Mouse (Mus musculus) gastrocnemius, postnatal 4 days (tissue): ENCODE results near the gene Eid2b. TPM values are rescaled to one million over a fixed set of nuclear protein-coding genes. Genes with fewer than 3 reads are reported as not detected.

Source experiments
- DNase-seq, 2 experiments: peaks; one replicate each; pipeline ENCODE4 v3.0.0; 2021 to 2022; ENCODE audit warnings: low spot score in 2 of 2, mixed read lengths in 2 of 2
- total RNA-seq, 2 experiments: library from RNA; stranded (reverse); gene quantifications; 2 replicates each; pipeline ENCODE4 v1.2.3; 2021

Eid2b gene
- total RNA-seq, 2 experiments from 2014 or later: 10.7 to 12.0 TPM

- peak in 1 of 2 experiments; percentile 47 for DNase-seq
These were observed 21.5 kb downstream of the Eid2b start for GRCm38 (mm10) chr7:28298837-28299625.

GRCm38 (mm10) chr7:28301616-28302433, 24.3 kb downstream of the Eid2b start, which contains the start of gene Dll3:
Gene Dll3 (minus strand): TSS chr7:28302238.
- DNase-seq: peak in 1 of 2 experiments; percentile 59

GRCm38 (mm10) chr7:28305641-28306040, 28.1 kb downstream of the Eid2b start:
- no peak for DNase-seq

- no peak for DNase-seq
These were observed 28.7 kb downstream of the Eid2b start for GRCm38 (mm10) chr7:28306216-28306615.

- no peak for DNase-seq
These were observed 32.2 kb downstream of the Eid2b start for GRCm38 (mm10) chr7:28309737-28310136.

GRCm38 (mm10) chr7:28311151-28311925, 33.8 kb downstream of the Eid2b start:
- no peak for DNase-seq

- peak; percentile 97 to 99 for DNase-seq
These were observed 34.5 kb downstream of the Eid2b start, which contains the start of gene Timm50 for GRCm38 (mm10) chr7:28311926-28312543. Gene Timm50 (minus strand): TSS chr7:28312072.

GRCm38 (mm10) chr7:28318036-28318435, 40.5 kb downstream of the Eid2b start:
- no peak for DNase-seq

GRCm38 (mm10) chr7:28318714-28319113, 41.2 kb downstream of the Eid2b start:
- DNase-seq: no peak

- DNase-seq: no peak
These were observed 44.6 kb downstream of the Eid2b start for GRCm38 (mm10) chr7:28321974-28322720.

- no peak for DNase-seq
These were observed 47.8 kb downstream of the Eid2b start for GRCm38 (mm10) chr7:28325293-28325692.

- no peak for DNase-seq
These were observed 48.9 kb downstream of the Eid2b start for GRCm38 (mm10) chr7:28326457-28326856.

GRCm38 (mm10) chr7:28328260-28328659, 50.7 kb downstream of the Eid2b start:
- no peak for DNase-seq

Other genes starting within 250 kb of the Eid2b start
- 100 to 1,000 TPM; 129 to 150 TPM for gene Psmc4, start 227.6 kb upstream of the Eid2b start, total RNA-seq
- under 1 TPM in 1 of 2 experiments, not detected in 1; 0.05 TPM for gene Fcgbp, start 206.5 kb upstream of the Eid2b start, total RNA-seq
- not detected for gene 9530053A07Rik, start 148.3 kb upstream of the Eid2b start, total RNA-seq
- 10 to 100 TPM; 61.2 to 64.8 TPM for gene Fbl, start 108.0 kb upstream of the Eid2b start, total RNA-seq
- 100 to 1,000 TPM; 118 to 131 TPM for gene Dyrk1b, start 98.3 kb upstream of the Eid2b start, total RNA-seq
- gene Eid2, start 9.9 kb upstream of the Eid2b start, total RNA-seq: 10 to 100 TPM; 23.0 to 26.4 TPM
- gene Selenov, start 13.4 kb downstream of the Eid2b start, total RNA-seq: not detected
- not detected for gene Dll3, start 24.5 kb downstream of the Eid2b start, total RNA-seq
- 10 to 100 TPM; 48.9 to 50.0 TPM for gene Timm50, start 34.3 kb downstream of the Eid2b start, total RNA-seq
- 10 to 100 TPM; 76.6 to 78.9 TPM for gene Supt5, start 61.0 kb downstream of the Eid2b start, total RNA-seq
- 1,000 to 10,000 TPM; 1,034 to 1,195 TPM for gene Rps16, start 72.9 kb downstream of the Eid2b start, total RNA-seq
- gene Plekhg2, start 94.9 kb downstream of the Eid2b start, total RNA-seq: 10 to 100 TPM; 41.9 to 42.8 TPM
- gene Zfp36, start 102.5 kb downstream of the Eid2b start, total RNA-seq: 1 to 10 TPM; 8.5 to 9.9 TPM
- gene Med29, start 115.0 kb downstream of the Eid2b start, total RNA-seq: 10 to 100 TPM; 23.7 to 25.1 TPM
- 10 to 100 TPM; 41.2 to 55.6 TPM for gene Paf1, start 115.2 kb downstream of the Eid2b start, total RNA-seq
- 10 to 100 TPM; 16.1 to 16.2 TPM for gene Gmfg, start 159.7 kb downstream of the Eid2b start, total RNA-seq
- gene Lrfn1, start 174.2 kb downstream of the Eid2b start, total RNA-seq: 1 to 10 TPM; 3.3 to 3.6 TPM
- gene Ifnl2, start 232.7 kb downstream of the Eid2b start, total RNA-seq: not detected
- gene Ifnl3, start 245.1 kb downstream of the Eid2b start, total RNA-seq: not detected